Mouse (Mus musculus) hindbrain, postnatal 0 days (tissue): Measurements from ENCODE around the gene Sprtn. TPM values are rescaled to one million over a fixed set of nuclear protein-coding genes. Genes with fewer than 3 reads are reported as not detected.

Experiments
- ATAC-seq: fragments of 200-750 bp; cut with Nextera tagmentation; 2 replicates; pipeline ENCODE4 v1.8.0; 2017; ENCODE audit warnings: mild to moderate bottlenecking, moderate TSS enrichment, moderate library complexity
- DNase-seq: peaks from one replicate; pipeline ENCODE4 v3.0.0-alpha.2; 2015; ENCODE audit warnings: low spot score
- H3K27ac ChIP-seq: fragments of 300-500 bp; sonication (generic); 2 replicates; pipeline ENCODE4 v1.5.1; 2014; ENCODE audit warnings: mild to moderate bottlenecking
- H3K27me3 ChIP-seq: fragments of 300-500 bp; sonication (generic); 2 replicates; pipeline ENCODE4 v1.6.1; 2014; ENCODE audit warnings: low read length, mixed read lengths; ENCODE audit not compliant: insufficient read depth
- H3K36me3 ChIP-seq: fragments of 300-500 bp; sonication (generic); 2 replicates; pipeline ENCODE4 v1.6.1; 2014; ENCODE audit warnings: low read length, mixed read lengths; ENCODE audit not compliant: insufficient read depth
- H3K4me1 ChIP-seq: fragments of 300-500 bp; sonication (generic); 2 replicates; pipeline ENCODE4 v1.6.1; 2014; ENCODE audit warnings: antibody characterized with exemption, low read length, mixed read lengths; ENCODE audit not compliant: insufficient read depth
- H3K4me2 ChIP-seq: fragments of 300-500 bp; sonication (generic); 2 replicates; pipeline ENCODE4 v1.6.1; 2014; ENCODE audit warnings: low read depth, mild to moderate bottlenecking, low read length, moderate library complexity, mixed read lengths
- H3K4me3 ChIP-seq: fragments of 300-500 bp; sonication (generic); 2 replicates; pipeline ENCODE4 v1.5.1; 2014; ENCODE audit warnings: low read length
- H3K9ac ChIP-seq: fragments of 300-500 bp; sonication (generic); replicated peaks from 2 replicates; pipeline ENCODE4 v1.6.1; 2014; ENCODE audit warnings: mild to moderate bottlenecking, low read length, moderate library complexity, mixed read lengths
- H3K9me3 ChIP-seq: fragments of 300-500 bp; sonication (generic); 2 replicates; pipeline ENCODE4 v1.6.1; 2016; ENCODE audit warnings: low read length, mixed read lengths
- CTCF ChIP-seq: IDR thresholded peaks from 2 replicates; pipeline ENCODE4 v1.5.1; 2016; ENCODE audit warnings: antibody characterized with exemption, control low read depth, low read depth
- WGBS: fragments of 180-500 bp; shearing (Covaris S2); extraction: QIAGEN DNeasy Blood & Tissue Kit; methylation state at CpG from one replicate; pipeline ENCODE4 v1.1.7; 2014; 5-methylcytosine and 5-hydroxymethylcytosine counted together
- polyA plus RNA-seq: library from polyadenylated mRNA; unstranded; fragments of >200 nt; fragmentation: Nextera tagmentation; extraction: Ambion mirVana; gene quantifications from 2 replicates; pipeline ENCODE4 v1.2.1, GENCODE M21; 2015
- total RNA-seq: library from RNA; depleted of rRNA; stranded (reverse); fragments of >200 nt; gene quantifications from 2 replicates; pipeline ENCODE4 v1.2.3, GENCODE M21; 2014

Sprtn gene
- total and polyA plus RNA-seq, 2 experiments from 2014 or later, result 6.0 to 11.6 TPM

GRCm38 (mm10) chr8:124937293-124937692 lies 39.6 kb downstream of the Sprtn start:
- no peak for DNase-seq
- Histone ChIP-seq H3K27ac (no peak overlapping the region), H3K9me3 (no peaks in the 10 kb centered on the region)

GRCm38 (mm10) chr8:124943801-124944200 lies 46.1 kb downstream of the Sprtn start:
- no peak for ATAC-seq
- no peak overlapping the region for H3K9ac ChIP-seq

More at GRCm38 (mm10) chr8:124937293-124937692, 39.6 kb downstream of the Sprtn start:
- Histone ChIP-seq H3K4me3 (no peak overlapping the region), H3K27me3 (no peaks in the 10 kb centered on the region), H3K4me2 (no peak overlapping the region), H3K4me1 (no peaks in the 10 kb centered on the region), H3K9ac (no peak overlapping the region), H3K36me3 (peaks cover 5% of the 10 kb centered on the region)
- 94% methylated on average over 4 of the region's 4 CpGs for whole genome bisulfite sequencing
- no peak for TF ChIP-seq CTCF
- ATAC-seq, result no peak

GRCm38 (mm10) chr8:124944406-124944805 lies 46.7 kb downstream of the Sprtn start:
- Histone ChIP-seq H3K4me2 (no peak overlapping the region), H3K4me1 (0 out of 2 replicates have a peak, but pooled peaks cover 6% of the 10 kb centered on the region), H3K27me3 (no peaks in the 10 kb centered on the region), H3K9me3 (no peaks in the 10 kb centered on the region), H3K9ac (no peak overlapping the region), H3K4me3 (no peak overlapping the region), H3K27ac (no peak overlapping the region), H3K36me3 (no peaks in the 10 kb centered on the region)
- ATAC-seq (no peak), DNase-seq (no peak)
- 54% methylated on average over 7 of the region's 7 CpGs for WGBS
- TF ChIP-seq CTCF, result no peak

More at GRCm38 (mm10) chr8:124943801-124944200, 46.1 kb downstream of the Sprtn start:
- no peak for TF ChIP-seq CTCF
- 0 out of 2 replicates have a peak, but pooled peaks cover 6% of the 10 kb centered on the region for H3K4me1 ChIP-seq
- no peaks in the 10 kb centered on the region for H3K27me3 ChIP-seq
- no peak overlapping the region for H3K4me3 ChIP-seq
- H3K9me3 ChIP-seq, result no peaks in the 10 kb centered on the region
- no peak overlapping the region for H3K27ac ChIP-seq
- no peak overlapping the region for H3K4me2 ChIP-seq
- 83% methylated on average over 6 of the region's 6 CpGs for WGBS
- H3K36me3 ChIP-seq, result peaks cover 4% of the 10 kb centered on the region
- no peak for DNase-seq

- no peaks in the 10 kb centered on the region for H3K36me3 ChIP-seq
- WGBS, result under 1% methylated on average over 59 of the region's 67 CpGs
- DNase-seq (peak; percentile 50), ATAC-seq (peak; percentile 44)
- H3K27me3 ChIP-seq, result no peaks in the 10 kb centered on the region
- H3K9ac ChIP-seq, result peak overlapping the region; percentile 81
- peak overlapping the region; percentile 71 for H3K4me2 ChIP-seq
- peak overlapping the region; percentile 87 for H3K4me3 ChIP-seq
- no peaks in the 10 kb centered on the region for H3K9me3 ChIP-seq
- H3K4me1 ChIP-seq, result 0 out of 2 replicates have a peak, but pooled peaks cover 10% of the 10 kb centered on the region
- no peak for TF ChIP-seq CTCF
- peak overlapping the region; percentile 97 for H3K27ac ChIP-seq
Observed at GRCm38 (mm10) chr8:124947865-124948732, 50.4 kb downstream of the Sprtn start.

GRCm38 (mm10) chr8:124948733-124949111 lies 51.0 kb downstream of the Sprtn start:
- ATAC-seq, result peak; percentile 48
- Histone ChIP-seq H3K4me3 (peak overlapping the region; percentile 87), H3K27ac (peak overlapping the region; percentile 97), H3K27me3 (no peaks in the 10 kb centered on the region), H3K4me2 (peak overlapping the region; percentile 71), H3K36me3 (no peaks in the 10 kb centered on the region), H3K9ac (peak overlapping the region; percentile 81), H3K9me3 (no peaks in the 10 kb centered on the region), H3K4me1 (0 out of 2 replicates have a peak, but pooled peaks cover 6% of the 10 kb centered on the region)
- DNase-seq, result peak; percentile 72
- no peak for TF ChIP-seq CTCF
- under 1% methylated on average over 51 of the region's 62 CpGs for WGBS

GRCm38 (mm10) chr8:124949209-124950068 lies 51.8 kb downstream of the Sprtn start, which contains the start of gene Egln1:
Gene Egln1, minus strand, starts transcription at chr8:124949324.
- peak; percentile 94 for DNase-seq
- 0 out of 2 replicates have a peak, but pooled peaks cover 4% of the 10 kb centered on the region for H3K4me1 ChIP-seq
- no peak for TF ChIP-seq CTCF
- peak within 1 kb of the TSS; percentile 71 for H3K4me2 ChIP-seq
- WGBS, result 3% methylated on average over 44 of the region's 98 CpGs
- ATAC-seq, result peak; percentile 89
- H3K9me3 ChIP-seq, result no peaks in the 10 kb centered on the region
- H3K4me3 ChIP-seq, result peak within 1 kb of the TSS; percentile 87
- H3K36me3 ChIP-seq, result no peaks in the 10 kb centered on the region
- no peaks in the 10 kb centered on the region for H3K27me3 ChIP-seq
- peak within 1 kb of the TSS; percentile 97 for H3K27ac ChIP-seq
- H3K9ac ChIP-seq, result peak within 1 kb of the TSS; percentile 81
